Mouse (Mus musculus) testis, postnatal 10 days (tissue): ENCODE data around the gene Npr3.
"Not testable (repeated sequence)": the region's sequence is repeated elsewhere in the genome, so short reads cannot be mapped to it uniquely, and the experiment has no call there.

Source experiments
- DNase-seq: peaks from one replicate; pipeline ENCODE4 v3.0.0; 2021; ENCODE audit warnings: low spot score

Gene Npr3

DNA sequence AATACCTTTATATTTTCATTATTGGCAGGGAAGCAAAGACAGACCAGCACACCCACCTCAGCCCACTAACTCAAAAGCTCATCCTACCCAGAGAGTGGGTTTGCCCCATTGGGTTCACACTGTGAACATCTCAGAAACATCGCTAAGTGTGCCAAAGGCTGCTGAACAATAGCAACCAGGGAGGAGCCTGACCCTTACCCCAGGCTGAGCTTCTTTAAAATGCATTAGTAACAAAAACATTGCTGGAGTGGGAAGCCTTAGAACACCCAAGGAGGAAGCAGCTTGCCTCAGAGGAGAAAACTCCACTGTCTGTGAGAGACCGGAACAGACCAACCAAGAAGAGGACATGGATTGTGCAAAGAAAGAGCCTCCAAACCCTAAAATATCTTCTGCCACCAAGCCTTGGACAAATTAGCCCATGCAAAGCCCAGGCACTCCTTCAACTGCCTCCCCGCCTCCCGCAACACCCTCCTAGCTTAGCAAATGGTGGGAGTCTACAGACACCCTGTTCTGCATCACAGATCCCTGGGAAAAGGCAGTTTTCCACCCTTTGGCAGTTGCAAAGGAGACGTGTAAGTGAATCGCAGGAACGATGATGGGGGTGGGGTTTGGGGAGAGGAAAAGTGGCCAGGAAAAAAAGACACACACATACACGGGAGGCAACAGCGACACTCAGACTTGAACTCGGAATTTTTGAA is 24.4 kb downstream of the Npr3 start:
- no peak for DNase-seq

DNA sequence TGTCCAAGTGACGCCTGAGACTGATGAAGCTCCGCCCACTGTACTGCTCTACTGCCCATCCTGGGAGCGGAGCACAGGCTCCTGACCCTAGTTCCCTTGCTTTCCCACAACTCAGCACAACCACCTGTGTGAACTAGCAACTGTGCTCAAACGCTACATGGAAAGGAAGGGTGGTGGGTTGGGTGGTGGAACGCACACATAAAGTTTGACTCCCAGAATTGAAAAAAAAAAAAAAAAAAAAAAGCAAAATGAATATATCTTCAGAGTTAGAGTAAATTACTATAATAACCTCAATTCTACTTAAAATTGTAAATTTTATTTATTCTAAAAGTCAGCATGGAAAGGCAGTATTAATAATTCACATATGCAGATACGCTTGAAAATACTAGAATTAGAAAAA is 25.3 kb downstream of the Npr3 start:
- DNase-seq: no peak

DNA sequence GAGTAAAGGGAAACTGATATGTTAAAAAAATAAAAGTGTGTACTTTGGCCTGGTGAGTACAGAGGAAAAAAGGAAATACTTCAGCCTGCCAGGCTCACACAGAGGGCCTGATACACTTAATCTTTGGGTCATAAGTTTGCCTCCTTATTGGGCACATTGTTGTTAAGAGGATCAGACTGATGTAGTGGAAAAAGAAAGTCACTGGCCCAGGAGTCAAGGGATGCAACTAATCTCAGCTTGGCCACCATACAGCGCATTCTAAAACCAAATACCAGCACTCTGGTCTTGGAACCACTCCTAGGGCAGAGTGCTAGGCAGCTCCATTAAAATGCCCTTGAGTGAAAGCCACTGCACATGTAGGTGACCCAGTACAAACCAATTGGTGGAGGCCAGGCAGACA is 28.8 kb downstream of the Npr3 start:
- no peak for DNase-seq

DNA sequence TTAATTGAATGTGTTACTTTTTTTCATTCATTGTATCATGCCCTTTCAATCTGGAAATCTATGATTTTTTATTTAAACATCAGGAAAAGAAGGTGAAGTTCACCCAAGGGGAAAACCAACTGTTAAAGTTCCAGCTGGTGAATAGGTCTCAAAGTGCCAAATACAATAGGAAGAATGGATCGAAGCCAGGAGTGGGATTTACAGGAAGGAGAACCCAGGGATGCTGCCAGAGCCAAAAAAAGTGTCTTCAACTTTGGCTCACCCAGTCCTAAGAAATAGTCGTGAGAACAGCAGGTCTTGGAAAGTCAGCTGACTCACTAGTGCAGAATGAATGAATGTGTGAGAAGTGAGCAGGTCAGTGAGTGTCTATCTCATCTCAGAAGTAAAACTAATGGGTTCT is 29.8 kb downstream of the Npr3 start:
- DNase-seq: no peak

DNA sequence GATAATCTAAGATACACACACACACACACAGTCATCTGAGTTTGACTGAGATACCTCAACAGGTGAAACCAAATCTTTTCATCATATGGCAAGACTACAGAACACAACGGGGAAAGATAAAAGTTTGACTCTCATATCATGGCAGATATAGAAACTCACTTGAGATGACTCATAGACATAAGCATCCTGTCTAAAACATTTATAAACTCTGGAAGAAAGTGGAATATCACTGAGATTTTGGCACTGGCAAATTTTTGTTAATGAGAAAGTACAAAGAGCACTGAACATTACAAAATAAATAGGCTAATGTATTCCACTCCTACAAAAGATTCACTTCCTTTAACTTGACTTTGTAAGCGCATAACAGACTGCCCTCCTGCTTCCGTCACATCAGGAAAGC is 40.2 kb downstream of the Npr3 start:
- no peak for DNase-seq

DNA sequence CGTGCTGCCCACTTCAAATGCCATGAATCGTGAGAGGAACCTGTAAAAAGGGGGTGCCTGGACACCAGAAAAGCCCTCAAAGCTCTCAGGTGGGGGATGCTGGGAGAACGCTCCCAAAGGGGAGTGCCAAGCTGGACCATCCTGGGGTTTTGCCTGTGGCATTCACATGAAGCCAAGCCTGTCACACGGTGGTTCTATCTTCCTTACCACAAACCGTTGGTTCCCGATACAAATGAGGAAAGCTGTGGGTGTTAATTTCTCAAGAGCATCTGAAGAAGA is 43.6 kb downstream of the Npr3 start:
- no peak for DNase-seq

DNA sequence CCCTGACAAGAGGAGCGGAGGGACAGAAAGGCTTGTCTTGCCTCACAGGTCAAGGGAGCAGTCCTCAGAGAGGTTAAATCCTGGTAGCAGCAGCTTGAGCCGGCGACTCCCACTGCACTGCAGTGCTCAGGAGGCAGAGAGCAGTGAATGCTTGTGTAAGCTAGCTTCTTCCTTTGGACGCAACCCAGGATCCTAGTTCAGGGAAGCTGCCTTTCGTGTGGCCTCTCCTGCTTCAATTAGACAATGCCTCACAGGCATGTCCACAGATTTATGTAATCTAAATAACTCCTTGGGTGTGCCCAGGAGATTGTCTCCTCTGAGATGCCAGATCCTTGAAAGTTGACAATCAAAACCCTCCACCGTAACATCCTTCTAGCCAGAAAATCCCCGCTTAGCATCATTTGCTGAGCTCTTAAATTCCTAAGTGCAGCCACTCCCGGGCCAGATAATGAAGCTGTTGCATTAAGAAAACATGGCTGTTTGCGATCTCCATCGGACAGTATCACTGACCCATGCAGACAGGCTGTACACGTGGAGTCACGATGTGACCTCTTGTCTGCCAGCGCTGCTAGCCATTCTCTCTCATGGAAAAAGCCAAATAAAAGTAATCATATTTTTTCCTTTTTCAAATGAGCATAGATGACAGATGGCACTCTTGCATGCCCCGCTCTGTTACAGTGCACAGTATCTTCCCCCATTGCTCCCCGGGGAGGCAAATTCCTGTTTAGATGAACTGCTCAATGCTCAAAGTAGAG is 44.1 kb downstream of the Npr3 start:
- DNase-seq: no peak

DNA sequence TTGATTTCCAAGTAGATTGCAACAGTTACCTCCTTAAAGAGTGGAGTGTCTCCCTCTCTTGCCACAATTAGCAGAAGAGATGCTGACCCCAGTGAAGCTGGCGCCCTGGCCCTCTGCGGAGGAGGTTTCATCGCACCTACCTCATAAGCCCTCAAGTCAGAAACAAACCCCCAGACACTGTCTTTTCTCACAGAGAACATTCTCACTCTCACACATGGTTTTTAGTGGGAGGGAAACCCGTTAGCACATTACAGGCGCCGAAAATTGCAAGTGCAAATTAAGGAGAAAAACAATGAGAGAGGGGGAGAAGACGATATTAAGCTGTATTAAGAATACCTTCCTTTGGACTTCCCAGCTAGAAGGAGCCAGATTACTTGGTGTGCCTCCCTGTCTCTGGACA is 44.8 kb downstream of the Npr3 start:
- no peak for DNase-seq

DNA sequence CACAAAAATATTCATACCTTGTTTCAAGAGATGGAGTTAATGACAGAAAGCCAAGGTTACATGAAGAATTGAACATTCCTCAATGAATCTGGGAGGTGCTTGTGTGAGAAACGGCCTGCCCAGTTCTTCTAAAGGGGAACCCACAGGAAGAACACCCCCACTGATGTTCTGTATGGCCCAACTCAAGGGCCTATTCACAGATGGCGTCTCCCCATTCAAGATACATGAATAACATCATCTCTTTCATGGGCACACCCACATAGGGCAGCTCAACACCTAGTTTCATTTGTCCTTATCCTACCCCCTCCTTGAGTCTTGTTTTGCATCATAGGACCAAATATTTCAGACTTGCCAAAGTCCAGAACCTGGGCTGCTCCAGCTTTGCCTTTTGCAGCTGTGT is 46.8 kb downstream of the Npr3 start:
- DNase-seq: no peak

DNA sequence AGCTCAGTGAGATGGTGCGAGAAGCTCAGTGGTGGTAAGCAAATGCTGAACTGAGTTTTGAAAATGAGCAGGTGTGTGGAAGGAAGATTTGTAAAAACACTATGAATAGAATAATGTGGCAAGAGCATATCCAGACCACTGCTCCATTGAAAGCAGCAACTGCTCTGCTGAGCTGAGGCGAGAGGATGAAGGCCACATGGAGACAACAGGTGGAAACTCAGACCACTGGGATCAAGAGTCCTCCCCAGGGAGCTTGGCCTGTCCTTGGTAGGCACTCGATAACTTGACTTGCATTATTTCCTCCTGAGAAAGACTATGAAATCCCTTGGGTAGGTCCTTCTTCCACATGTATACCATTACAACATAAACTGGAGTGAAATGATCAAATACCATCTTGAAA is 47.3 kb downstream of the Npr3 start:
- DNase-seq: no peak

DNA sequence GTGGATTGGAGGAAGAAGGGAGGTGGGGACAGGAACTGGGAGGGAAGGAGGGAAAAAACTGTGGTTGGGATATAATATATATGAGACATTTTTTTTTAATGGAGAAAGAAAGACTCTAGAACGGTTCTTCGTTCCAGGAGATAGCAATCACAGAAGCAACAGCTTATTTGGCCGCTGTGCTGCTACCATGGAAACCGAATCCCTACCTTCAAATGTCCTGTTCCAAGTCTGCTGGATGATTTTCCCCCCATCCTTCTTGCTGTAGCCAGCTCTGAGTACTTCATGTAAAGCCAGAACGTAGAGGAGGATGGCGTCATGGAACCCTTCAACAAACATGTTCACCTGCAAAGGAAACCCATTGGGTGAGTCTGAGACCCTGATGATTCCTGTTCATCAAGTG is 48.7 kb downstream of the Npr3 start:
- no peak for DNase-seq

DNA sequence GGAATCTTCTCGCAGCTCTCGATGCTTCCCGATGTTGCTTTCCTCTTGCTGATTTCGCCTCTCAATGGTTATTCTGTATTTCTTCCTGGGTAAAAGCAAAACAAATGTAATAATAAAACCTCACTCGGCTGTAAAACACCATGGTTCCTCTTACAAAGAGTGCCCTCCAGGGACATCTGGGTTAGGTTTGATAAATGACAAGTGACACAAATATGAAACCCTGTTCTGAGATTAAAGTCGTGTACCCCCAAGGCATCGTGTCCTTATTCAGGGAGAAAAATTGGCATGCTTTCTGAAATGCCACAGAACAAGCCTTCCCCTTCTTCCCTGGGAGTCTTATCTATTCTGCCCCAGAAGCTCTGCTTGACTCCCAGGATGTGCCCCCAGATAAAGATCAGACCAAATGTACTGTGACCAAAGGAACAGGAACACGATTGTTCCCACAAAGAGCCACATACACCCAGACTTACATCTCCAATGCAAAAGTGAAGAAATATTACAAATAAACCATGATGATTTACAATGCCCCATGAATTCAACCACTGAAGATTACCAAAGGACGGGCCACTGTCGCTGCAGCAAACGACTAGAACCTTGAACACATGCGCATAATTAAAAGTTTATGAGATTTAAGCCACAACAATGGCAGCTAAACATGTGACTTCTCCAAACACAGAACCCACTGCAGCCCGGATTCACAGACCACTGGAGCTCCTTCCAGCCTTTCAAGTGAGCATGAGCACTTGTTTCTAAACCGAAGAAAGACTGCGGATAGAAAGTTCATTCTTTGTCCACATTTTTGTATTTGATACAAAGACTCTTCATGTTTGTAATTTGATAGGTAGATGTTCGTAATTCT is 61.7 kb downstream of the Npr3 start:
- no peak for DNase-seq

DNA sequence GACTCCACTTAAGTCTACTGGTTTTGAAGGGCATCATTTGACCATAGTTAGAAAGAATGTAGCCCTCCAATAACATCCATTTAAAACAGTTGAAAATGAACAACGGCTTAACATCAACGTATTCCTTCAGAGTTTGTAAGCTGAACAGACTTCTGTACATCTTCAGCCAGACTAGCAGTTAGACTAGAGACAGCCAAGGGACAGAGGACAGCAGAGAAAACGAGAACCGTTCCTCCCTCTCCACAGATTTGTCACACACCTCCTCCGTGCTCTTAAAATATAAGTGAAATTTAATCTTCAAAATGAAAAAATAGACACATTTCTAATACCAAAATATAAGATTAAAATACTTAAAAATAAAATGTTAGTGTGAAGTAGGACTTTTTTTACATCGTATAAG is 63.0 kb downstream of the Npr3 start:
- no peak for DNase-seq

DNA sequence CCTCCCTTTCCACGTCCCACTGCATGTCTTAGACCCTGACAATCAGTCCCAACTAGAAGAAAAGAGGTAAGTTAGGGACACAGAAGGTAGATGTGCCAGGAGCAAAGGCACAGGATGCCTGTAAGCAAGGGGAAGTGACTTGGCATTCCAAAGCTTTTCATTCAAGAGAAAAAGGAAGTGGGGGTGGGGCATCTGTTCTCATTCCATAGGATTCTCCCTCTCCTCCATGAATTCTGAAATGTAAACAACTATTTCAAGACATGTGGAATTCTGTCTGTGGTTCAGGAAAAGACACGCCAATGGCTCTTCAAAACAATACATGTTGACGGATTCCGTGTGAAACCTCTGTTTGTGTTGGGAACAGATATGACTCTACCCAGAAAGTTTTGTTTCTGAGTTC is 65.3 kb downstream of the Npr3 start:
- DNase-seq: no peak

DNA sequence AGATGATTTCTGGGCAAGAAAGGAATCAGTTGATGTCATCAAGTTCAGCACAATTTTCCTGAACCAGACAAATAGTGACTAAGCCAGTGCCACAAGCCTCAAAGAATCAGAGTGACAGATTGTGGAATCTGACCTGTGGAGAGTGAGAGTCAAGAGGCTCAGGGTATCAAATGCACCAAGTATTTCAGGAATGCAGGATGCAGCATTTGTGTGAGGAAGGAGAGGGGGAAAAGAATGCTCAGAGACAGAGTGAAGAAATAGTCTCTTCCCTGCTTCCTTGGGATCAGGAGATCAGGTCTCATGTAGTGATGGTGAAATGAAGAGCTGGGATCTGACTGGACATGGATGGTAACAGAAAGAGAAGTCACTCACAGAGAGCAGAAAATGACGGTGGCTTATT is 71.2 kb downstream of the Npr3 start:
- DNase-seq: no peak

DNA sequence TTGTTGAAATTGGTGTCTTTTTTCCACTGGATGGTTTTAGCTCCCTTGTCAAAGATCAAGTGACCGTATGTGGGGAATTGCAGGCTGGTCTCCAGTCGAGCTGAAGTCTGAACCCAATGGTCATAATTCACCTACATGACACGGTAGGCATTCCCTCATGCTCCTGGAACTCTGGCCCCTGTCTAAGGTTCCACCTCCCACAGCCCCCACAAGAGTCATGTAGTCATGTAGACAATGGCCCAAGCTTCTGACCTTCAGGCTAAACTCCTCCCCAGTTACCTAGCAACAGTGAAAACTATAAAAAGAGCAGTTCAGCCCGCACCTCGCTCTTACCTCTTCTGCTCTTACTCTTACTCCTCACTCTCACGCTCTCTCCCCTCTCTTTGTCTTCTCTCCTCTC is 84.7 kb downstream of the Npr3 start:
- DNase-seq: not testable (repeated sequence)

DNA sequence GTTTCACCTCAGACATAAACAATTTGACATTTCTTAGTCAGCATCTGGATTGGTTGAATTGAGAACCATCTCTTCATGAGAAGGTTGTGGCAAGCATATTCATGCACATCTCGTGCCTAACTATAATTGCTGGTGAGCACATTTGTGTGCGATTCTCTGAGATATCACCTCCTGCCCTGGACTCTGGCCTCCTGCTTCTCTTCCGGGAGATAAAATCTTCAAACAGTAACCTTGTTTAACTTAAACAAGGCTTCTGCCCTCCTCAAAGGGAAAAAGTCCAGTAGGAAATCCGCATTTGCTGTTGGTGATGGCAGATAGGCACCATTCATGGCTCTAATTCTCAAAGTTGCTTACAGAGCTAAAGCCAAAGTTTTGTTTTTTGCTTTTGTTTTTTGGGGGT is 91.5 kb downstream of the Npr3 start:
- DNase-seq: no peak

DNA sequence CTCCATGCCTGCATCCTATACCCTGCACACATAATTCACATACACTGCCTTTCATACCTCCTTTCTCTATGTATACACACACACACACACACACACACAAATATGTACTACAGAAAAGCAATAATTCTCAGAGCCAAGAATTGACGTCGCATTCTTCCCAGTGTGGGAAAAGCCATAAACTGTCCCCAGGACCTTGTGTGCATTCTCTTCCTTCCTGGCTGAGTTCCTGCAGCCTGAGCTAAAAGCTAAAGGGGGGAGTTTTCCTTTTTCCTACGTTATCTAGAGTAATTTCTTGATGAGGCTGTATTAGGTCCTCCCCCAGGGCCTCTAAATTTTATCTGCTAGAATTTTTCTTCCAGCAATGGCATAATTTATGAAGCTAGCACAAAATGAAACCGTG is 103.5 kb downstream of the Npr3 start:
- DNase-seq: no peak

DNA sequence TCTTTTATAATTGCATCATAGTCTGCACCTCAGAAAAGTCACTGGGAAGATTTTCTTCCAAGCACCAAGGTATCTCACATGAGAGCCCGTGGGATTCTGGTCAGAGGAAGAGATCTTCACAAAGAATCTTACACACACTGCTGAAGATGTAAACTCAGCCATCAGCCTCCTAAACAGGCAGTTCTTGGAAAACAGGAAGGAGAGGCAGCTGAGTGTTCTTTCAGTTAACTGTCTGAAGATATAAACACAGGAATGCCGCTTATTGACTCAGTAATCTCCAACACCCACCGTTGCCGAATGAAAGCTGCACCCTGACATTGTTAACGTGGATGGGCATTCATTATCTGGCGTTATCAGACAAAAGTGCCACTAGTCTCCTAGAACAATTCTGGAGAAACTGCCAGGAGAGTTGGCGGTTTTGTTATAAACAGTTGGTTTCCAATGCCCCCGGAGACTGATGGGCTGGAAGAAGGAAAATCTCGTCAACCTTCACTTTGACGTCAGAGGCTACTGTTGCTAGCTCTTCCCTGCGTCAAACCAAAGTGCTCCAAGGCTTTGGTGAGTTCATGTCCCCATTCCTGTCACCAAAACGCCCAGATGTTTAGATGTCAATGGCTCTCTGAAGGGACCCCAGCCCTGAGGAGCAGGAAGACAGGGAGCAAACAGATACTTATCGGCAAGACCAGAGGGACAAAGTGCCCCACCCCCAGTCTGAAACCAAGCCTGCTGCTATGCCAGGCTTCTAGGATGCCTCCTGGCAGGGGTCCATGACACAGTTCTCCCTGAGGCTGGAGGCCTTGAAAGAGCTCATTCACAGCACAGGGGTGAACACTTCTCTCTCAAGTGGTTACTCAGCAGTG is 105.0 kb downstream of the Npr3 start:
- DNase-seq: peak; percentile 69

DNA sequence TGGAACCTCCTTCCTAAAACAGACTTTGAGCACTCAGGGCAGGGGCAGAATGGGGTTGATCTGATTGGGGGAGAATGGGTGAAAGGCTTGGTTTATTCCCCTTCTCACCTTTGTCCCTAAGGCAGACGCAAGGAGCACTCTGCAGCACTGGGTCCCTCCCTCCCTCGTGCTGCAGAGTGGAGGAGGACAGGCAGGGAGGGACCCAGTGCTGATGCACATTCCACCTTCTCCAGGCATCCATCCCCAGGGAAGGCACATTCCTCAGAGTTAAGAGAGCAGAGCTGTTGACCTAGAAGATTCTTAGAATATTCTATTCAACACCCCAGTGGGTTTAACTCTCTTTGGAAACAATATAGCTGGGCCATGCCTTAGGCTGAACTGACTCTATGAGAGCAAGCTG is 112.5 kb downstream of the Npr3 start:
- no peak for DNase-seq
